Mouse (Mus musculus) heart, embryonic 15.5 days (tissue): ENCODE results near the gene Supt4a. TPM values are rescaled to one million over a fixed set of nuclear protein-coding genes. Genes with fewer than 3 reads are reported as not detected.
A peak's percentile ranks its signal among the peaks of the same experiment; 100 is the strongest.

Source experiments
- ATAC-seq: fragments of 200-750 bp; cut with Nextera tagmentation; replicated peaks from 2 replicates; pipeline ENCODE4 v1.8.0; 2017; ENCODE audit warnings: low read depth, moderate TSS enrichment; ENCODE audit not compliant: insufficient number of reproducible peaks, insufficient read depth, low FRiP score
- H3K27ac ChIP-seq: fragments of 300-500 bp; sonication (generic); 2 replicates; pipeline ENCODE4 v1.5.1; 2015; ENCODE audit warnings: mild to moderate bottlenecking, inconsistent platforms
- H3K27me3 ChIP-seq: fragments of 300-500 bp; sonication (generic); 2 replicates; pipeline ENCODE4 v1.6.1; 2015; ENCODE audit warnings: inconsistent platforms
- H3K36me3 ChIP-seq: fragments of 300-500 bp; sonication (generic); 2 replicates; pipeline ENCODE4 v1.6.1; 2015; ENCODE audit warnings: mild to moderate bottlenecking, inconsistent platforms
- H3K4me1 ChIP-seq: fragments of 300-500 bp; sonication (generic); replicated peaks from 2 replicates; pipeline ENCODE4 v1.6.1; 2015; ENCODE audit warnings: inconsistent platforms
- H3K4me2 ChIP-seq: fragments of 300-500 bp; sonication (generic); 2 replicates; pipeline ENCODE4 v1.6.1; 2015; ENCODE audit warnings: inconsistent platforms, mild to moderate bottlenecking, moderate library complexity
- H3K4me3 ChIP-seq: fragments of 300-500 bp; sonication (generic); 2 replicates; pipeline ENCODE4 v1.5.1; 2015; ENCODE audit warnings: mild to moderate bottlenecking, inconsistent platforms
- H3K9ac ChIP-seq: fragments of 300-500 bp; sonication (generic); 2 replicates; pipeline ENCODE4 v1.6.1; 2015; ENCODE audit warnings: mild to moderate bottlenecking, inconsistent platforms
- H3K9me3 ChIP-seq: fragments of 300-500 bp; sonication (generic); replicated peaks from 2 replicates; pipeline ENCODE4 v1.6.1; 2016; ENCODE audit warnings: inconsistent platforms
- WGBS: fragments of 180-500 bp; shearing (Covaris S2); methylation state at CpG from one replicate; pipeline ENCODE4 v1.1.7; 2015; ENCODE audit warnings: mixed read lengths; 5-methylcytosine and 5-hydroxymethylcytosine counted together
- polyA plus RNA-seq: library from polyadenylated mRNA; unstranded; fragments of >200 nt; fragmentation: Nextera tagmentation; extraction: Ambion mirVana; gene quantifications from 2 replicates; pipeline ENCODE4 v1.2.1, GENCODE M21; 2015

The Supt4a gene
- polyA plus RNA-seq, 1 experiment from 2014 or later, result 101 TPM

- peak; percentile 49 for ATAC-seq
- Histone ChIP-seq H3K27ac (peak overlapping the region; percentile 72), H3K27me3 (no peaks in the 10 kb centered on the region), H3K36me3 (no peaks in the 10 kb centered on the region), H3K4me2 (peak overlapping the region; percentile 33), H3K4me3 (no peak overlapping the region), H3K9ac (0 out of 2 replicates have a peak overlapping the region, but pooled peaks have one; percentile 17), H3K4me1 (peaks cover 18% of the 10 kb centered on the region), H3K9me3 (no peaks in the 10 kb centered on the region)
- WGBS, result 11% methylated on average over 6 of the region's 6 CpGs
Measured at GRCm38 (mm10) chr11:87725964-87726562, 11.3 kb upstream of the Supt4a start.

- Histone ChIP-seq H3K27me3 (no peaks in the 10 kb centered on the region), H3K9me3 (no peaks in the 10 kb centered on the region), H3K27ac (peak overlapping the region; percentile 72; the same call in 1 of the 2 replicates), H3K4me3 (no peak overlapping the region), H3K4me1 (peaks cover 18% of the 10 kb centered on the region), H3K4me2 (no peak overlapping the region), H3K36me3 (no peaks in the 10 kb centered on the region), H3K9ac (no peak overlapping the region)
- WGBS, result 57% methylated on average over 11 of the region's 11 CpGs
- no peak for ATAC-seq
Measured at GRCm38 (mm10) chr11:87727021-87727420, 10.3 kb upstream of the Supt4a start.

- Histone ChIP-seq H3K4me2 (no peak overlapping the region), H3K4me1 (peaks cover 18% of the 10 kb centered on the region), H3K27ac (no peak overlapping the region), H3K27me3 (no peaks in the 10 kb centered on the region), H3K36me3 (no peaks in the 10 kb centered on the region), H3K4me3 (no peak overlapping the region), H3K9ac (no peak overlapping the region), H3K9me3 (no peaks in the 10 kb centered on the region)
- no peak for ATAC-seq
- 60% methylated on average over 4 of the region's 4 CpGs for WGBS
Measured at GRCm38 (mm10) chr11:87727471-87727870, 9.9 kb upstream of the Supt4a start.

- Histone ChIP-seq H3K4me3 (no peak overlapping the region), H3K4me2 (no peak overlapping the region), H3K27ac (no peak overlapping the region), H3K9me3 (no peaks in the 10 kb centered on the region), H3K9ac (no peak overlapping the region), H3K36me3 (no peaks in the 10 kb centered on the region), H3K4me1 (peaks cover 18% of the 10 kb centered on the region), H3K27me3 (no peaks in the 10 kb centered on the region)
- 61% methylated on average over 18 of the region's 18 CpGs for WGBS
- ATAC-seq, result no peak
Measured at GRCm38 (mm10) chr11:87728850-87729592, 8.3 kb upstream of the Supt4a start.

- 59% methylated on average over 13 of the region's 13 CpGs for WGBS
- no peak overlapping the region for H3K9ac ChIP-seq
- H3K27ac ChIP-seq, result no peak overlapping the region
- H3K36me3 ChIP-seq, result no peaks in the 10 kb centered on the region
- no peak for ATAC-seq
- H3K4me2 ChIP-seq, result no peak overlapping the region
- no peaks in the 10 kb centered on the region for H3K9me3 ChIP-seq
- H3K4me3 ChIP-seq, result no peak overlapping the region
- H3K4me1 ChIP-seq, result peaks cover 18% of the 10 kb centered on the region
- no peaks in the 10 kb centered on the region for H3K27me3 ChIP-seq
Measured at GRCm38 (mm10) chr11:87729593-87730185, 7.7 kb upstream of the Supt4a start.

- no peak for ATAC-seq
- H3K36me3 ChIP-seq, result no peaks in the 10 kb centered on the region
- whole genome bisulfite sequencing, result 72% methylated on average over 10 of the region's 10 CpGs
- no peaks in the 10 kb centered on the region for H3K9me3 ChIP-seq
- no peak overlapping the region for H3K9ac ChIP-seq
- H3K27me3 ChIP-seq, result no peaks in the 10 kb centered on the region
- no peak overlapping the region for H3K4me3 ChIP-seq
- peaks cover 15% of the 10 kb centered on the region for H3K4me1 ChIP-seq
- no peak overlapping the region for H3K4me2 ChIP-seq
- no peak overlapping the region for H3K27ac ChIP-seq
Measured at GRCm38 (mm10) chr11:87730652-87731310, 6.6 kb upstream of the Supt4a start.

- peaks cover 15% of the 10 kb centered on the region for H3K4me1 ChIP-seq
- H3K27ac ChIP-seq, result no peak overlapping the region
- H3K27me3 ChIP-seq, result no peaks in the 10 kb centered on the region
- H3K9ac ChIP-seq, result no peak overlapping the region
- peak overlapping the region; percentile 20 for H3K4me3 ChIP-seq
- ATAC-seq, result no peak
- peak overlapping the region; percentile 52 for H3K4me2 ChIP-seq
- peaks cover 3% of the 10 kb centered on the region; the same call in 1 of the 2 replicates for H3K36me3 ChIP-seq
- H3K9me3 ChIP-seq, result no peaks in the 10 kb centered on the region
- 53% methylated on average over 5 of the region's 5 CpGs for WGBS
Measured at GRCm38 (mm10) chr11:87734346-87734745, 3.0 kb upstream of the Supt4a start.

GRCm38 (mm10) chr11:87735691-87736090 is 1.7 kb upstream of the Supt4a start:
- ATAC-seq, result no peak
- H3K9ac ChIP-seq, result no peak overlapping the region; the same call in 1 of the 2 replicates
- 63% methylated on average over 6 of the region's 6 CpGs for WGBS

GRCm38 (mm10) chr11:87736647-87737134 is 661 bp upstream of the Supt4a start:
- Histone ChIP-seq H3K4me1 (peaks cover 15% of the 10 kb centered on the region), H3K9me3 (no peaks in the 10 kb centered on the region), H3K4me3 (peak overlapping the region; percentile 96), H3K9ac (peak overlapping the region; percentile 61), H3K4me2 (peak overlapping the region; percentile 81), H3K36me3 (peaks cover 25% of the 10 kb centered on the region), H3K27me3 (no peaks in the 10 kb centered on the region), H3K27ac (peak overlapping the region; percentile 88)
- ATAC-seq, result peak; percentile 56; the same call in 1 of the 2 replicates
- 1% methylated on average over 31 of the region's 31 CpGs for WGBS

More at GRCm38 (mm10) chr11:87735691-87736090, 1.7 kb upstream of the Supt4a start:
- Histone ChIP-seq H3K27me3 (no peaks in the 10 kb centered on the region), H3K4me3 (no peak overlapping the region), H3K4me2 (no peak overlapping the region), H3K9me3 (no peaks in the 10 kb centered on the region), H3K4me1 (peaks cover 15% of the 10 kb centered on the region), H3K36me3 (peaks cover 16% of the 10 kb centered on the region), H3K27ac (peak overlapping the region; percentile 88)

- WGBS, result 84% methylated on average over 3 of the region's 3 CpGs
- no peak overlapping the region for H3K27ac ChIP-seq
- H3K9ac ChIP-seq, result no peak overlapping the region
- no peaks in the 10 kb centered on the region for H3K4me1 ChIP-seq
- H3K27me3 ChIP-seq, result no peaks in the 10 kb centered on the region
- no peak for ATAC-seq
- peaks cover 43% of the 10 kb centered on the region for H3K36me3 ChIP-seq
- no peak overlapping the region for H3K4me3 ChIP-seq
- no peak overlapping the region for H3K4me2 ChIP-seq
- no peaks in the 10 kb centered on the region for H3K9me3 ChIP-seq
Measured at GRCm38 (mm10) chr11:87743691-87744090, 6.3 kb downstream of the Supt4a start.

- H3K27ac ChIP-seq, result peak overlapping the region; percentile 20; the same call in 1 of the 2 replicates
- no peak overlapping the region for H3K4me2 ChIP-seq
- peaks cover 34% of the 10 kb centered on the region for H3K36me3 ChIP-seq
- WGBS, result 75% methylated on average over 4 of the region's 4 CpGs
- H3K4me1 ChIP-seq, result no peaks in the 10 kb centered on the region
- peaks cover 5% of the 10 kb centered on the region; the same call in 1 of the 2 replicates for H3K27me3 ChIP-seq
- ATAC-seq, result no peak
- H3K9me3 ChIP-seq, result no peaks in the 10 kb centered on the region
- no peak overlapping the region for H3K9ac ChIP-seq
- H3K4me3 ChIP-seq, result no peak overlapping the region
Measured at GRCm38 (mm10) chr11:87744964-87745363, 7.6 kb downstream of the Supt4a start.
